Mouse (Mus musculus) kidney, embryonic 16.5 days (tissue): Measurements from ENCODE around the gene Fam129a. TPM values are rescaled to one million over a fixed set of nuclear protein-coding genes. Genes with fewer than 3 reads are reported as not detected.

Experiments
- ATAC-seq: fragments of 200-750 bp; cut with Nextera tagmentation; 2 replicates; pipeline ENCODE4 v1.8.0; 2017; ENCODE audit warnings: moderate TSS enrichment; ENCODE audit not compliant: low FRiP score, low TSS enrichment
- H3K27ac ChIP-seq: fragments of 300-500 bp; sonication (generic); 2 replicates; pipeline ENCODE4 v1.5.1; 2014; ENCODE audit warnings: low read length
- H3K27me3 ChIP-seq: fragments of 300-500 bp; sonication (generic); 2 replicates; pipeline ENCODE4 v1.6.1; 2014; ENCODE audit warnings: low read length, control low read depth, mixed read lengths; ENCODE audit not compliant: insufficient read depth
- H3K36me3 ChIP-seq: fragments of 300-500 bp; sonication (generic); 2 replicates; pipeline ENCODE4 v1.6.1; 2014; ENCODE audit warnings: low read length, control low read depth, mixed read lengths; ENCODE audit not compliant: insufficient read depth
- H3K4me1 ChIP-seq: fragments of 300-500 bp; sonication (generic); 2 replicates; pipeline ENCODE4 v1.6.1; 2014; ENCODE audit warnings: low read length, control low read depth, mixed read lengths; ENCODE audit not compliant: insufficient read depth
- H3K4me2 ChIP-seq: fragments of 300-500 bp; sonication (generic); replicated peaks from 2 replicates; pipeline ENCODE4 v1.6.1; 2014; ENCODE audit warnings: low read depth, low read length
- H3K4me3 ChIP-seq: fragments of 300-500 bp; sonication (generic); 2 replicates; pipeline ENCODE4 v1.5.1; 2014; ENCODE audit warnings: mild to moderate bottlenecking, low read length
- H3K9ac ChIP-seq: fragments of 300-500 bp; sonication (generic); replicated peaks from 2 replicates; pipeline ENCODE4 v1.6.1; 2014; ENCODE audit warnings: low read length
- H3K9me3 ChIP-seq: fragments of 300-500 bp; sonication (generic); 2 replicates; pipeline ENCODE4 v1.6.1; 2016; ENCODE audit warnings: low read length, control low read depth
- whole genome bisulfite sequencing: fragments of 180-500 bp; shearing (Covaris S2); extraction: QIAGEN DNeasy Blood & Tissue Kit; methylation state at CpG from one replicate; pipeline ENCODE4 v1.1.7; 2014; 5-methylcytosine and 5-hydroxymethylcytosine counted together
- polyA plus RNA-seq: library from polyadenylated mRNA; unstranded; fragments of >200 nt; fragmentation: Nextera tagmentation; extraction: Ambion mirVana; gene quantifications from 2 replicates; pipeline ENCODE4 v1.2.1, GENCODE M21; 2015

Gene Fam129a
- polyA plus RNA-seq, 1 experiment from 2014 or later: 11.8 TPM

GRCm38 (mm10) chr1:151632567-151633356 is 61.8 kb downstream of the Fam129a start:
- H3K9me3 ChIP-seq: no peaks in the 10 kb centered on the region
- H3K27ac ChIP-seq: no peak overlapping the region
- 93% methylated on average over 7 of the region's 7 CpGs for WGBS

DNA sequence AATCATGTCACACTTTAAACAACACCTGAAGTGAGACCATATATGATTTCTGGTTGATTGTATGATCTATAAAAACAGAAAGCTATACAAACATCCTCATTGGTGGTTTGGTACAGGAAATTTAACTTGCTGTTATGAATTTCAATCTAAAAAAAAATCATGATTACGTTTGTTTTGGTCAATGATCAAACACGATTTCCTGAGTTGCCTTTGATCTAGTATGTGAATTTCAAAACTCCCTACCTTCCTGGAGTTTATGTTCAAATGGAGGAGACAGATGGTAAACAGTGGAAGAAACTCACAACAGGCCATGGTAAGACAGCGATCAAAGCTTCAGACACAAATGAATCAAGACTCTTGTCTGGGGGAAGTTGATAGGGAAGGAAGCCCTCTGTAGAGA is 65.7 kb downstream of the Fam129a start:
- Histone ChIP-seq H3K36me3 (no peaks in the 10 kb centered on the region), H3K4me1 (no peaks in the 10 kb centered on the region), H3K9ac (no peak overlapping the region), H3K9me3 (peaks cover 4% of the 10 kb centered on the region; the same call in 1 of the 2 replicates), H3K4me3 (no peak overlapping the region), H3K27ac (no peak overlapping the region), H3K4me2 (no peak overlapping the region), H3K27me3 (no peaks in the 10 kb centered on the region)
- 84% methylated on average over 3 of the region's 3 CpGs for WGBS
- ATAC-seq: no peak

More at GRCm38 (mm10) chr1:151632567-151633356, 61.8 kb downstream of the Fam129a start:
- no peak for ATAC-seq
- H3K27me3 ChIP-seq: no peaks in the 10 kb centered on the region
- no peaks in the 10 kb centered on the region for H3K4me1 ChIP-seq
- H3K4me2 ChIP-seq: no peak overlapping the region
- no peak overlapping the region for H3K4me3 ChIP-seq
- no peak overlapping the region for H3K9ac ChIP-seq
- H3K36me3 ChIP-seq: no peaks in the 10 kb centered on the region

DNA sequence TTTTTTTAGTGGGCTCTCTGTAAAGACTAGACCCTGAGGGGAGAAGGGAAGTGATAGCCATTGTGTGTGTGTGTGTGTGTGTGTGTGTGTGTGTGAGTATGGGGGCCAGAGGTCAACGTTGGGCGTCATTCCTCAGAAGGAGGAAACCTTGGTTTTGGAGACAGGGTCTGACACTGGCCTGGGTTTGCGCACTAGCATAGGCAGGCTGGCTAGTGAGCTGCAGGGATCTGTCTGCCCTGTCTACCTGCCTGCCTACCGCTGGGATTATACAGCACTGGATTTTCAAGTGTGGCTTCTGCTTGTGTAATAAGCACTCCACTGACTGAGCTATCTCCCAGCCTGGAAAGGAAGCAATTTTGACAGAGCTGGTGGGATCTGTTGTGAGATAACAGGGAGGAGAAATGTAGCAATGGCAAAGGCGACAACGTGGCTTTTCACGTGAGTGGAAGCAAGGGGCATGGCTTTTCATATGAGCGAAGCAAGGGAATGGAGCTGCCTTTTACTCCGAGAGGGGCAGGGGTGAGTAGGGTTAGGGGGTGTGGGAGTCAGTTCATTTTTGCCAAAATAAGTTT is 66.5 kb downstream of the Fam129a start:
- Histone ChIP-seq H3K9ac (no peak overlapping the region), H3K9me3 (peaks cover 4% of the 10 kb centered on the region; the same call in 1 of the 2 replicates), H3K4me1 (no peaks in the 10 kb centered on the region), H3K27ac (no peak overlapping the region), H3K4me3 (no peak overlapping the region), H3K27me3 (no peaks in the 10 kb centered on the region), H3K36me3 (no peaks in the 10 kb centered on the region), H3K4me2 (no peak overlapping the region)
- no peak for ATAC-seq
- WGBS: 81% methylated on average over 9 of the region's 9 CpGs

DNA sequence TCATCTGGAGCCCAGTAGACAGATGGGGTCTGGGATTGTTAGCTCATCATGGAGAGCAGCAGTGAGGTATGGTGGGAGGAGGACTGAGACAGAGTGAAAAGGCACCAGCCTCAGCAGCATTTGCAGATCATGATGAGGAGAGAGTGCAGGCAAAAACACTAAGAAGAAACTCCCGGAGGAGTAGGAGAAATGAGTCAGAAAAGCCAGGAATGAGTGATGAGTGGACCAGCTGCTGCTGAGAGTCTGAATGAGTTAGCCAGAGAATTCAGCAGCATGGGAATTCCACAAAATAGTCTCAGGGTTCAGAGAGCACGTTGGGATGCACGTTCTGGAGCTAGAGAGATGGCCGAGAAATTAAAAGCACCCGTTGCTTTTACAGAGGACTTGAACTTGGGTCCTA is 67.4 kb downstream of the Fam129a start:
- no peak for ATAC-seq
- no peak overlapping the region for H3K9ac ChIP-seq
- WGBS: 83% methylated on average over 5 of the region's 5 CpGs

GRCm38 (mm10) chr1:151638770-151639169 is 67.8 kb downstream of the Fam129a start:
- Histone ChIP-seq H3K4me2 (no peak overlapping the region), H3K36me3 (no peaks in the 10 kb centered on the region), H3K4me3 (no peak overlapping the region), H3K9me3 (peaks cover 4% of the 10 kb centered on the region; the same call in 1 of the 2 replicates), H3K9ac (no peak overlapping the region), H3K4me1 (no peaks in the 10 kb centered on the region), H3K27me3 (no peaks in the 10 kb centered on the region), H3K27ac (no peak overlapping the region)
- WGBS: 89% methylated on average over 2 of the region's 2 CpGs
- no peak for ATAC-seq

More for the DNA sequence above, 67.4 kb downstream of the Fam129a start:
- Histone ChIP-seq H3K4me3 (no peak overlapping the region), H3K4me2 (no peak overlapping the region), H3K27ac (no peak overlapping the region), H3K9me3 (peaks cover 4% of the 10 kb centered on the region; the same call in 1 of the 2 replicates), H3K4me1 (no peaks in the 10 kb centered on the region), H3K36me3 (no peaks in the 10 kb centered on the region), H3K27me3 (no peaks in the 10 kb centered on the region)

GRCm38 (mm10) chr1:151646380-151646779 is 75.4 kb downstream of the Fam129a start:
- Histone ChIP-seq H3K9me3 (no peaks in the 10 kb centered on the region), H3K4me1 (peaks cover 6% of the 10 kb centered on the region; the same call in 1 of the 2 replicates), H3K27me3 (no peaks in the 10 kb centered on the region), H3K36me3 (no peaks in the 10 kb centered on the region), H3K4me2 (no peak overlapping the region), H3K27ac (no peak overlapping the region), H3K4me3 (no peak overlapping the region), H3K9ac (no peak overlapping the region)
- ATAC-seq: no peak
- 90% methylated on average over 3 of the region's 3 CpGs for WGBS

- WGBS: 87% methylated on average over 4 of the region's 4 CpGs
- ATAC-seq: no peak
Observed at GRCm38 (mm10) chr1:151648099-151648498, 77.1 kb downstream of the Fam129a start.

GRCm38 (mm10) chr1:151657042-151657605 is 86.1 kb downstream of the Fam129a start:
- no peaks in the 10 kb centered on the region for H3K27me3 ChIP-seq
- no peak for ATAC-seq
- 72% methylated on average over 7 of the region's 7 CpGs for WGBS
- H3K4me1 ChIP-seq: no peaks in the 10 kb centered on the region
- H3K4me2 ChIP-seq: no peak overlapping the region
- H3K4me3 ChIP-seq: no peak overlapping the region
- H3K36me3 ChIP-seq: no peaks in the 10 kb centered on the region
- no peaks in the 10 kb centered on the region for H3K9me3 ChIP-seq
- H3K9ac ChIP-seq: no peak overlapping the region
- H3K27ac ChIP-seq: no peak overlapping the region

More at GRCm38 (mm10) chr1:151648099-151648498, 77.1 kb downstream of the Fam129a start:
- H3K4me3 ChIP-seq: no peak overlapping the region
- no peaks in the 10 kb centered on the region for H3K36me3 ChIP-seq
- no peak overlapping the region for H3K4me2 ChIP-seq
- peaks cover 6% of the 10 kb centered on the region; the same call in 1 of the 2 replicates for H3K4me1 ChIP-seq
- no peaks in the 10 kb centered on the region for H3K27me3 ChIP-seq
- no peaks in the 10 kb centered on the region for H3K9me3 ChIP-seq
- H3K9ac ChIP-seq: no peak overlapping the region
- no peak overlapping the region for H3K27ac ChIP-seq

DNA sequence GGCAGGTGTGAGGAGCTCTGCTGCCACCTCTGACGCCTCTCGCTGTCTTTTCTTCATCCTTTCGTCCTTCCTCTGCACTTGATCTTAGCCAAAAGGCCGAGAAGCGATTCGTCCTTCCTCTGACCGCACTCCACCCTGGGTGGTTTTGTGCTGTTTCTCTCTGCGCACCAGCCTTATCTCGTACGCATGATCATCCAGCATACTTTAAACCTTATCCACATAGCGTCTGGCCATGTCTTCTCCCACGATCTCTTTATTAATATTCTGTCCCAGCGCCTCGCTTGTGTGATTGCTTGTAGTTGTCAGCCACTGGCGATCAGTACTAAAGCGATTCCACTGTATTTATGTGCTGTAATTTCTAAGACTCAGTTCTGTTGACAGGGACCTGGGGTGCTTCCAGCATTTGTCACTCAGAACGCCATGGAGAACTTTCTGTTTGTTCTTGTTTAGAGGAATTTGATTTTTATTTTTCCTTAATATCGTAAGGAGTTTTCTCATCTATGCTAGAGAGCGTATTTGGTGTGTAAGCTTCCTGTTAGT is 87.4 kb downstream of the Fam129a start:
- Histone ChIP-seq H3K36me3 (no peaks in the 10 kb centered on the region), H3K27me3 (no peaks in the 10 kb centered on the region), H3K9me3 (no peaks in the 10 kb centered on the region), H3K4me3 (no peak overlapping the region), H3K27ac (no peak overlapping the region), H3K4me2 (no peak overlapping the region), H3K4me1 (0 out of 2 replicates have a peak, but pooled peaks cover 4% of the 10 kb centered on the region), H3K9ac (no peak overlapping the region)
- no peak for ATAC-seq
- 85% methylated on average over 19 of the region's 19 CpGs for WGBS
